Mouse (Mus musculus) lung, adult 2 months (tissue): ENCODE measurements around the gene Dnah11.

ENCODE experiments used
- CTCF ChIP-seq: fragments of 200-500 bp; IDR thresholded peaks from 2 replicates; pipeline ENCODE4 v1.5.1; 2011; ENCODE audit warnings: mild to moderate bottlenecking, low read length, control low read depth; ENCODE audit not compliant: insufficient read depth
- POLR2A ChIP-seq: fragments of 200-500 bp; IDR thresholded peaks from 2 replicates; pipeline ENCODE4 v1.6.1; 2011; ENCODE audit warnings: low read depth, mild to moderate bottlenecking, control low read depth, low read length, borderline replicate concordance; ENCODE audit errors: extremely low read depth

DNA sequence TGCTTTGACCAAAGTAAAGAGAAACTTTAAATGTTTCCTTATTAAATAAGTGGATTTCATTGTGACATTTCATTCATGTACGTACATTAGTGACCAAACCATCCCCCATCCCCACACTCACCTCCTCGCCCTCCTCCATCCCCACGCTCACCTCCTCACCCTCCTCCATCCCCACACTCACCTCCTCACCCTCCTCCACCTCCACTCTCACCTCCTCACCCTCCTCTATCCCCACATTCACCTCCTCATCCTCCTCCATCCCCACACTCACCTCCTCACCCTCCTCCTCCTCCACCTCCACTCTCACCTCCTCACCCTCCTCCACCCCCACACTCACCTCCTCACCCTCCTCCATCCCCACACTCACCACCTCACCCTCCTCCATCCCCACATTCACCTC lies 337.6 kb downstream of the Dnah11 start:
- TF ChIP-seq CTCF (no peak), POLR2A (no peak)
